Mouse (Mus musculus) intestine, embryonic 15.5 days (tissue): ENCODE data around the gene Pth2r. TPM values are rescaled to one million over a fixed set of nuclear protein-coding genes. Genes with fewer than 3 reads are reported as not detected.

Experiments used
- ATAC-seq: fragments of 200-750 bp; cut with Nextera tagmentation; 2 replicates; pipeline ENCODE4 v1.8.0; 2017; ENCODE audit warnings: moderate TSS enrichment, moderate library complexity
- H3K27ac ChIP-seq: fragments of 300-500 bp; sonication (generic); 2 replicates; pipeline ENCODE4 v1.5.1; 2015; ENCODE audit warnings: mild to moderate bottlenecking, inconsistent platforms
- H3K27me3 ChIP-seq: fragments of 300-500 bp; sonication (generic); replicated peaks from 2 replicates; pipeline ENCODE4 v1.6.1; 2015; ENCODE audit warnings: inconsistent platforms
- H3K36me3 ChIP-seq: fragments of 300-500 bp; sonication (generic); 2 replicates; pipeline ENCODE4 v1.6.1; 2015; ENCODE audit warnings: inconsistent platforms
- H3K4me1 ChIP-seq: fragments of 300-500 bp; sonication (generic); replicated peaks from 2 replicates; pipeline ENCODE4 v1.6.1; 2015; ENCODE audit warnings: inconsistent platforms
- H3K4me2 ChIP-seq: fragments of 300-500 bp; sonication (generic); replicated peaks from 2 replicates; pipeline ENCODE4 v1.6.1; 2015; ENCODE audit warnings: mild to moderate bottlenecking, inconsistent platforms
- H3K4me3 ChIP-seq: fragments of 300-500 bp; sonication (generic); replicated peaks from 2 replicates; pipeline ENCODE4 v1.5.1; 2015; ENCODE audit warnings: inconsistent platforms
- H3K9ac ChIP-seq: fragments of 300-500 bp; sonication (generic); 2 replicates; pipeline ENCODE4 v1.6.1; 2015; ENCODE audit warnings: inconsistent platforms
- H3K9me3 ChIP-seq: fragments of 300-500 bp; sonication (generic); 2 replicates; pipeline ENCODE4 v1.6.1; 2016; ENCODE audit warnings: inconsistent platforms
- WGBS: fragments of 180-500 bp; shearing (Covaris S2); methylation state at CpG from one replicate; pipeline ENCODE4 v1.1.7; 2015; 5-methylcytosine and 5-hydroxymethylcytosine counted together
- polyA plus RNA-seq: library from polyadenylated mRNA; unstranded; fragments of >200 nt; fragmentation: Nextera tagmentation; extraction: Ambion mirVana; gene quantifications from 2 replicates; pipeline ENCODE4 v1.2.1, GENCODE M21; 2015

The Pth2r gene
- polyA plus RNA-seq, 1 experiment from 2014 or later = not detected

- Histone ChIP-seq H3K27me3 (no peaks in the 10 kb centered on the region), H3K9ac (no peak overlapping the region), H3K4me2 (no peak overlapping the region), H3K4me1 (no peaks in the 10 kb centered on the region), H3K4me3 (no peak overlapping the region), H3K9me3 (no peaks in the 10 kb centered on the region), H3K36me3 (no peaks in the 10 kb centered on the region), H3K27ac (no peak overlapping the region)
- WGBS = 83% methylated on average over 2 of the region's 2 CpGs
- ATAC-seq = no peak
These were observed 55.9 kb downstream of the Pth2r start for GRCm38 (mm10) chr1:65337768-65338167.

GRCm38 (mm10) chr1:65340240-65340639, 58.4 kb downstream of the Pth2r start:
- H3K9ac ChIP-seq = no peak overlapping the region
- H3K9me3 ChIP-seq = no peaks in the 10 kb centered on the region
- no peaks in the 10 kb centered on the region for H3K4me1 ChIP-seq
- no peaks in the 10 kb centered on the region for H3K36me3 ChIP-seq
- H3K27ac ChIP-seq = no peak overlapping the region
- no peak for ATAC-seq
- H3K4me2 ChIP-seq = no peak overlapping the region
- no peaks in the 10 kb centered on the region for H3K27me3 ChIP-seq
- no peak overlapping the region for H3K4me3 ChIP-seq
- WGBS = 68% methylated on average over 2 of the region's 2 CpGs

- H3K27me3 ChIP-seq = no peaks in the 10 kb centered on the region
- H3K27ac ChIP-seq = no peak overlapping the region
- H3K4me3 ChIP-seq = no peak overlapping the region
- 69% methylated on average over 2 of the region's 2 CpGs for WGBS
- ATAC-seq = no peak
- no peaks in the 10 kb centered on the region for H3K9me3 ChIP-seq
- H3K4me1 ChIP-seq = no peaks in the 10 kb centered on the region
- H3K4me2 ChIP-seq = no peak overlapping the region
- H3K36me3 ChIP-seq = no peaks in the 10 kb centered on the region
- no peak overlapping the region for H3K9ac ChIP-seq
These were observed 71.1 kb downstream of the Pth2r start for GRCm38 (mm10) chr1:65352979-65353378.

GRCm38 (mm10) chr1:65354153-65354552, 72.3 kb downstream of the Pth2r start:
- ATAC-seq = no peak
- H3K9me3 ChIP-seq = no peaks in the 10 kb centered on the region
- no peak overlapping the region for H3K27ac ChIP-seq
- no peaks in the 10 kb centered on the region for H3K4me1 ChIP-seq
- H3K4me3 ChIP-seq = no peak overlapping the region
- H3K9ac ChIP-seq = no peak overlapping the region
- H3K36me3 ChIP-seq = no peaks in the 10 kb centered on the region
- H3K27me3 ChIP-seq = no peaks in the 10 kb centered on the region
- H3K4me2 ChIP-seq = no peak overlapping the region

GRCm38 (mm10) chr1:65388328-65388727, 106.5 kb downstream of the Pth2r start:
- no peaks in the 10 kb centered on the region for H3K36me3 ChIP-seq
- no peaks in the 10 kb centered on the region for H3K27me3 ChIP-seq
- WGBS = 35% methylated on average over 15 of the region's 15 CpGs
- H3K9me3 ChIP-seq = no peaks in the 10 kb centered on the region
- no peak overlapping the region for H3K4me2 ChIP-seq
- no peak overlapping the region for H3K27ac ChIP-seq
- no peak for ATAC-seq
- no peak overlapping the region for H3K4me3 ChIP-seq
- H3K9ac ChIP-seq = no peak overlapping the region
- no peaks in the 10 kb centered on the region for H3K4me1 ChIP-seq

GRCm38 (mm10) chr1:65389621-65390020, 107.8 kb downstream of the Pth2r start:
- H3K27me3 ChIP-seq = no peaks in the 10 kb centered on the region
- H3K4me3 ChIP-seq = no peak overlapping the region
- H3K36me3 ChIP-seq = no peaks in the 10 kb centered on the region
- WGBS = 94% methylated on average over 15 of the region's 15 CpGs
- no peak for ATAC-seq
- no peak overlapping the region for H3K9ac ChIP-seq
- no peak overlapping the region for H3K4me2 ChIP-seq
- H3K9me3 ChIP-seq = no peaks in the 10 kb centered on the region
- H3K27ac ChIP-seq = no peak overlapping the region
- no peaks in the 10 kb centered on the region for H3K4me1 ChIP-seq

GRCm38 (mm10) chr1:65407441-65407840, 125.6 kb downstream of the Pth2r start:
- Histone ChIP-seq H3K4me2 (no peak overlapping the region), H3K36me3 (no peaks in the 10 kb centered on the region), H3K4me1 (no peaks in the 10 kb centered on the region), H3K27me3 (no peaks in the 10 kb centered on the region), H3K27ac (no peak overlapping the region), H3K4me3 (no peak overlapping the region), H3K9me3 (no peaks in the 10 kb centered on the region), H3K9ac (no peak overlapping the region)
- no peak for ATAC-seq
- WGBS = 79% methylated on average over 5 of the region's 5 CpGs

- Histone ChIP-seq H3K4me3 (no peak overlapping the region), H3K36me3 (no peaks in the 10 kb centered on the region), H3K4me2 (no peak overlapping the region), H3K9ac (no peak overlapping the region), H3K27me3 (no peaks in the 10 kb centered on the region), H3K9me3 (no peaks in the 10 kb centered on the region), H3K27ac (no peak overlapping the region), H3K4me1 (no peaks in the 10 kb centered on the region)
- WGBS = 96% methylated on average over 2 of the region's 2 CpGs
- no peak for ATAC-seq
These were observed 139.1 kb downstream of the Pth2r start for GRCm38 (mm10) chr1:65420909-65421308.

- Histone ChIP-seq H3K27ac (no peak overlapping the region), H3K9ac (no peak overlapping the region), H3K4me2 (no peak overlapping the region), H3K4me1 (no peaks in the 10 kb centered on the region), H3K27me3 (no peaks in the 10 kb centered on the region), H3K9me3 (no peaks in the 10 kb centered on the region), H3K36me3 (no peaks in the 10 kb centered on the region), H3K4me3 (no peak overlapping the region)
- ATAC-seq = no peak
These were observed 140.7 kb downstream of the Pth2r start for GRCm38 (mm10) chr1:65422501-65423010.

Other genes with a start within 250 kb of the Pth2r start
- 0.49 and 2.0 TPM in 2 replicates for gene Akr1cl, start 249.3 kb upstream of the Pth2r start, polyA plus RNA-seq
- not detected in 2 replicates for gene Cryge, start 230.9 kb upstream of the Pth2r start, polyA plus RNA-seq
- not detected in 2 replicates for gene Crygd, start 218.6 kb upstream of the Pth2r start, polyA plus RNA-seq
- gene Crygc, start 208.4 kb upstream of the Pth2r start, polyA plus RNA-seq = not detected in 2 replicates
- not detected in 2 replicates for gene Crygb, start 199.8 kb upstream of the Pth2r start, polyA plus RNA-seq
- not detected in 2 replicates for gene Cryga, start 178.7 kb upstream of the Pth2r start, polyA plus RNA-seq
- gene Gm28845, start 162.5 kb upstream of the Pth2r start, polyA plus RNA-seq = not detected in 2 replicates
- gene D630023F18Rik, start 158.8 kb upstream of the Pth2r start, polyA plus RNA-seq = 0.13 and 0.28 TPM in 2 replicates
- gene Idh1, start 95.6 kb upstream of the Pth2r start, polyA plus RNA-seq = 243 TPM in 2 replicates
- 8.3 and 8.6 TPM in 2 replicates for gene Pikfyve, start 95.4 kb upstream of the Pth2r start, polyA plus RNA-seq